Mouse (Mus musculus): Measurements from ENCODE around the gene Cln5. TPM values are rescaled to one million over a fixed set of nuclear protein-coding genes. Genes with fewer than 3 reads are reported as not detected.

Gene Cln5
- polyA plus RNA-seq, 1 experiment from 2014 or later: 104 TPM

- WGBS (ENCODE audit: missing documents): 60% methylated on average over 4 of the region's 4 CpGs
- no peak overlapping the region for H3K27ac ChIP-seq
- no peak overlapping the region for H3K4me3 ChIP-seq (ENCODE audit: inconsistent target)
- H3K79me2 ChIP-seq (ENCODE audit: inconsistent target): peaks cover 99% of the 10 kb centered on the region
- H3K36me3 ChIP-seq (ENCODE audit: inconsistent target): peaks cover 40% of the 10 kb centered on the region
Observed at GRCm38 (mm10) chr14:103093670-103094069, 23.7 kb downstream of the Cln5 start.

GRCm38 (mm10) chr14:103095036-103095435, 25.0 kb downstream of the Cln5 start:
- WGBS (ENCODE audit: missing documents): 96% methylated on average over 8 of the region's 8 CpGs
- peaks cover 32% of the 10 kb centered on the region for H3K36me3 ChIP-seq (ENCODE audit: inconsistent target)
- H3K79me2 ChIP-seq (ENCODE audit: inconsistent target): peaks cover 86% of the 10 kb centered on the region
- H3K27ac ChIP-seq: no peak overlapping the region
- H3K4me3 ChIP-seq (ENCODE audit: inconsistent target): no peak overlapping the region

GRCm38 (mm10) chr14:103095826-103096225, 25.8 kb downstream of the Cln5 start:
- H3K36me3 ChIP-seq (ENCODE audit: inconsistent target): peaks cover 26% of the 10 kb centered on the region
- no peak overlapping the region for H3K4me3 ChIP-seq (ENCODE audit: inconsistent target)
- 97% methylated on average over 8 of the region's 8 CpGs for WGBS (ENCODE audit: missing documents)
- no peak overlapping the region for H3K27ac ChIP-seq
- H3K79me2 ChIP-seq (ENCODE audit: inconsistent target): peaks cover 78% of the 10 kb centered on the region

GRCm38 (mm10) chr14:103096621-103097020, 26.6 kb downstream of the Cln5 start:
- H3K27ac ChIP-seq: no peak overlapping the region
- peaks cover 18% of the 10 kb centered on the region; the same call in 1 of the 2 replicates for H3K36me3 ChIP-seq (ENCODE audit: inconsistent target)
- 29% methylated on average over 6 of the region's 6 CpGs for WGBS (ENCODE audit: missing documents)
- H3K4me3 ChIP-seq (ENCODE audit: inconsistent target): no peak overlapping the region
- peaks cover 70% of the 10 kb centered on the region for H3K79me2 ChIP-seq (ENCODE audit: inconsistent target)

- peaks cover 9% of the 10 kb centered on the region; the same call in 1 of the 2 replicates for H3K36me3 ChIP-seq (ENCODE audit: inconsistent target)
- H3K79me2 ChIP-seq (ENCODE audit: inconsistent target): peaks cover 54% of the 10 kb centered on the region
- 0% methylated on average over 2 of the region's 2 CpGs for WGBS (ENCODE audit: missing documents)
- H3K4me3 ChIP-seq (ENCODE audit: inconsistent target): peak overlapping the region; percentile 80
- H3K27ac ChIP-seq: peak overlapping the region; percentile 60
Observed at GRCm38 (mm10) chr14:103098213-103098586, 28.2 kb downstream of the Cln5 start.

GRCm38 (mm10) chr14:103098587-103099235, 28.7 kb downstream of the Cln5 start:
- peak overlapping the region; percentile 80 for H3K4me3 ChIP-seq (ENCODE audit: inconsistent target)

GRCm38 (mm10) chr14:103099238-103099933, 29.4 kb downstream of the Cln5 start, which contains the start of gene Fbxl3:
Gene Fbxl3, minus strand, starts transcription at chr14:103099566.
- Histone ChIP-seq H3K79me2 (ENCODE audit: inconsistent target) (peaks cover 42% of the 10 kb centered on the region), H3K4me3 (ENCODE audit: inconsistent target) (peak within 1 kb of the TSS; percentile 80), H3K27ac (peak within 1 kb of the TSS; percentile 60), H3K36me3 (ENCODE audit: inconsistent target) (peaks cover 9% of the 10 kb centered on the region; the same call in 1 of the 2 replicates)
- WGBS (ENCODE audit: missing documents): under 1% methylated on average over 88 of the region's 88 CpGs

More at GRCm38 (mm10) chr14:103098587-103099235, 28.7 kb downstream of the Cln5 start:
- Histone ChIP-seq H3K36me3 (ENCODE audit: inconsistent target) (peaks cover 9% of the 10 kb centered on the region; the same call in 1 of the 2 replicates), H3K27ac (peak overlapping the region; percentile 60), H3K79me2 (ENCODE audit: inconsistent target) (peaks cover 49% of the 10 kb centered on the region)
- WGBS (ENCODE audit: missing documents): under 1% methylated on average over 75 of the region's 86 CpGs

GRCm38 (mm10) chr14:103100296-103100695, 30.3 kb downstream of the Cln5 start:
- peaks cover 3% of the 10 kb centered on the region; the same call in 1 of the 2 replicates for H3K36me3 ChIP-seq (ENCODE audit: inconsistent target)
- H3K27ac ChIP-seq: peak overlapping the region; percentile 52; the same call in 1 of the 2 replicates
- 88% methylated on average over 13 of the region's 13 CpGs for WGBS (ENCODE audit: missing documents)
- peak overlapping the region; percentile 39 for H3K4me3 ChIP-seq (ENCODE audit: inconsistent target)
- peaks cover 33% of the 10 kb centered on the region for H3K79me2 ChIP-seq (ENCODE audit: inconsistent target)

GRCm38 (mm10) chr14:103101171-103101570, 31.2 kb downstream of the Cln5 start:
- Histone ChIP-seq H3K36me3 (ENCODE audit: inconsistent target) (no peaks in the 10 kb centered on the region), H3K4me3 (ENCODE audit: inconsistent target) (no peak overlapping the region), H3K27ac (no peak overlapping the region), H3K79me2 (ENCODE audit: inconsistent target) (peaks cover 24% of the 10 kb centered on the region)
- WGBS (ENCODE audit: missing documents): 87% methylated on average over 3 of the region's 3 CpGs

GRCm38 (mm10) chr14:103102246-103102645, 32.2 kb downstream of the Cln5 start:
- no peak overlapping the region for H3K4me3 ChIP-seq (ENCODE audit: inconsistent target)
- no peak overlapping the region for H3K27ac ChIP-seq
- H3K36me3 ChIP-seq (ENCODE audit: inconsistent target): no peaks in the 10 kb centered on the region
- peaks cover 14% of the 10 kb centered on the region for H3K79me2 ChIP-seq (ENCODE audit: inconsistent target)
- 71% methylated on average over 6 of the region's 6 CpGs for WGBS (ENCODE audit: missing documents)

GRCm38 (mm10) chr14:103102731-103103335, 32.8 kb downstream of the Cln5 start:
- H3K79me2 ChIP-seq (ENCODE audit: inconsistent target): peaks cover 8% of the 10 kb centered on the region
- H3K4me3 ChIP-seq (ENCODE audit: inconsistent target): no peak overlapping the region
- no peak overlapping the region for H3K27ac ChIP-seq
- WGBS (ENCODE audit: missing documents): 89% methylated on average over 10 of the region's 10 CpGs
- no peaks in the 10 kb centered on the region for H3K36me3 ChIP-seq (ENCODE audit: inconsistent target)

- Histone ChIP-seq H3K27ac (no peak overlapping the region), H3K4me3 (ENCODE audit: inconsistent target) (no peak overlapping the region), H3K36me3 (ENCODE audit: inconsistent target) (no peaks in the 10 kb centered on the region), H3K79me2 (ENCODE audit: inconsistent target) (no peaks in the 10 kb centered on the region)
- WGBS (ENCODE audit: missing documents): 100% methylated on average over 1 of the region's 2 CpGs
Observed at GRCm38 (mm10) chr14:103106301-103106700, 36.3 kb downstream of the Cln5 start.

GRCm38 (mm10) chr14:103109971-103110370, 40.0 kb downstream of the Cln5 start:
- no peak overlapping the region for H3K4me3 ChIP-seq (ENCODE audit: inconsistent target)
- H3K79me2 ChIP-seq (ENCODE audit: inconsistent target): no peaks in the 10 kb centered on the region
- H3K27ac ChIP-seq: no peak overlapping the region
- WGBS (ENCODE audit: missing documents): 98% methylated on average over 4 of the region's 4 CpGs
- H3K36me3 ChIP-seq (ENCODE audit: inconsistent target): peaks cover 21% of the 10 kb centered on the region

GRCm38 (mm10) chr14:103112606-103113363, 42.8 kb downstream of the Cln5 start:
- WGBS (ENCODE audit: missing documents): 95% methylated on average over 2 of the region's 3 CpGs
- H3K36me3 ChIP-seq (ENCODE audit: inconsistent target): peaks cover 32% of the 10 kb centered on the region
- H3K4me3 ChIP-seq (ENCODE audit: inconsistent target): no peak overlapping the region
- H3K27ac ChIP-seq: no peak overlapping the region
- H3K79me2 ChIP-seq (ENCODE audit: inconsistent target): no peaks in the 10 kb centered on the region
